Mouse (Mus musculus): ENCODE data around the gene Kif21b.

Gene Kif21b

GRCm38 (mm10) chr1:136128944-136129589 is 2.1 kb upstream of the Kif21b start:
- DNase-seq, result peak; percentile 89

DNA sequence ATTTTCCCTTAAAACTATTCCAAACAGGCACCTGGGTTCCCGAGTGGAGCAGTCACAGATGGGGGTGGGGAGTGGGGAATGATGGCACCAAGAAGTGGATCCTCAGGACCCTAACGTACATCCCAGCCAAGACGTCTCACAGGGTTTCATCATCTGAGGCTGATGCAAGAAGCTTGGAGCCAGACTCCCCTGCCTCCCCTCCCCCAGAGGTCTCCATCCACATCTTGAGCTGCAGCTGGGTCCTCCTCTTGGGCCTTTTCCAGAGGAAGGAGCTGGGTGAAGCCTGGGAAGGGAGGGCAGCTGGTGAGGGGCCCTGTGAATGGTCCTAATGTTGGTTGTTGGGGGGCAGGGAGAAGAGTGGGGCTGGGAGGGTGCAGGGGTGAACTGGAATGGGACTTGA is 1.1 kb upstream of the Kif21b start:
- peak; percentile 92 for DNase-seq

DNA sequence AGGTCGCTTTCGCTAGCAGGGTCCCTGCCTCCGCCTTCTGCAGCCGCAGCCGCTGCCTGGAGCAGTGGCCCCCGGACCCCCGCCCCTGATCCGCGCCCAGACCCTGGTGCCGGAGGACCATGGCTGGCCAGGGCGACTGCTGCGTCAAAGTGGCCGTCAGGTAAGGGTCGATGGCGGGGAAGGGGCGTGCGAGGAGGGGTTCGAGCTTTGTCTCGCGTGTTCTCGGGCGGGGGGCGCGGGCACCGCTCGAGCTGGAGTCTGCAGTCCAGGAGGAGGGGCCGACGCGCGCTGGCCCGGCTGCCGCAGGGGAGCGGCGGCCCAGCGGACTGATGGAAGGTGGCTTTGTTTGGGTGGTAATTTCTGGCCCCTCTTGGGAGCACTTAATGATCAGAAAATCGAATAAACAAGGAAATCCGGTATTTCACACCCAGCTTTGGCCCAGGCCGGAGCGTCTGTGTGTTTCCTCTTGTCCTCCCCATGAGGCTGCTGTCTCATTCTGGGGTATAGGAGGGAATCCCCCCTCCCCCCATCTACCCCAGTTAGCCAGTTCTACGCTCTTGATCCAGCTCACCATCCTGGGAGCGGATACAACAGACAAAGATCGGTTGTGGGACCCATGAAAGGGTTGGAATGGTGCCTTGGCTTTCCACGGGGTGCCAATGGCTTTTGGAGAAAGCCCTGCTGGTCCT is 558 bp downstream of the Kif21b start:
- peak; percentile 94 for DNase-seq

DNA sequence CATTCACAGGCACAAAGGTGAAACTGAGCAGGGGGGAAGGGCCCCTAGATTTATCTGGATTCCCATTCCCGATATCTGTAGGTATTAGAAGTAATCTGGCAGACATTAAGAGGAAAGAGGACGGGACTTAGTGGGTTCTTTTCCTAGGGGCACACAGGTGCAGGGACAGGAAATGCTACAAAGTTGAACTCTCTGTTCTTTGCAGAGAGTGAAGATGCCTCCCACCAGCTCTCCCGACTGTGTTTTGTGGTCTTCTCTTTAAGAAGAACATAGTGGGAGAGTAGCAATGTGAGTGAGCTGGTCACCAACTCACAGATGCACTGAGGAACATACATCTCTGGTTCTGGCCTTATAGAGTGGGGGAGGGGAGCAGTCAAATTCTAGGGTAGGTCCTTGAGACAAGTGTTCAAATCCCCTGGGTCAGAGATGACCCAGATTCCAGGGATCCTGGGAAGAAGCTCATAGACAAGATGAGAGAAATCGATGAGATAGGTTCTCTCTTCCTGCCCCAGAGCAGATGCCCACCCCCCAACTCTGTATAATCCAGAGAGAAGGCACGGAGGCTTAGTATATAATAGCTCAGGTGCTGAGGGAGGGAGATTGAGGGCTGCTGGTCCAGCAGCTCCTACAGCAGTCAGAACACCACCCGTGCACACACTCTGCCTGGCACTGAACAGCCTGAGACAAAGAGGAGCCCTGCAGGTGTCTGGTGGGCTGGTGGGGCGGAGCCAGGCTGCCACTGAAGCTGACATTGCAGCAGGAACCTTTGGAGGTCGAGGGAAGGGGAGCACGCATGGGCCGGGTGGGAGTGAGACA is 1.4 kb downstream of the Kif21b start:
- DNase-seq, result no peak

GRCm38 (mm10) chr1:136133570-136134240 is 2.5 kb downstream of the Kif21b start:
- DNase-seq, result peak; percentile 95

DNA sequence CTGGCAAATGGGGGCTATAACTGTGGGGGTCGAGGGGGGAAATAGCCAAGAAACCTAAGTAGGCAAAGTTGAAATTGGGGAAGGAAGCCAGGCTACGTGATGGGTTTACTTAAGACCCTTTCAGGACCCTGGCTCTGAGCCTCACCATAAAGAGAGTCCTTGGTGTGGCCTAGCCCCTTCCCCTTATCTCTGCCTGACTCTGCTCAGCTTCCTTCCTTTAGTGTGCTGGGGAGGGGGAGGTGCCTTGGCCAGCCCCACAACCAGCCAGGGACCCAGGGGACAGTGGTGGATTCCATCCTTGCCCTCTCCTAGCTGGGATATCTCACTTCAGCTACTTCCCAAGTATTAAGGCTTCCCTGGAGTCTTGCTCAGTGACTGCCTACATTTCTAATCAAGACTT is 3.4 kb downstream of the Kif21b start:
- no peak for DNase-seq

DNA sequence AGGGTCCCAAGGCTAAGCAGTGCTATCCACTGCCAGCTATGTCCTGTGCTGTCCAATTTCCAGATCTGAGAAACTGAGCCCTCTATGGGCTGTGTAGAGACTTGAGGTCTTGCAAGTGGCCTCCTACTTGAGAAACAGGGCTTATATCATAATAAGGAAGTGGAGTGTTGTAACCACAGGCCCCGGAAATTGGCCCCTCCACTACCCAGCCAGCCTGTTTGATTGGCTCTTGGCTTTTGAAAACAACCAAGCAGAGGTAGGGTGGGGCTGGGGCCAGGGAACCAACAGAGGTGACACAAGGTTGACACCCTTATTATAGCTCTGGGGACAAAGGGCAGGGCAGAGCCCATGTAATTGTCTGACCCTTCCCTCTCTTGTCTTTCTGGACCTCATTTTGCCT is 3.9 kb downstream of the Kif21b start:
- DNase-seq, result peak; percentile 98

- DNase-seq, result no peak
Measured at GRCm38 (mm10) chr1:136135777-136136444, 4.7 kb downstream of the Kif21b start.

- DNase-seq, result peak; percentile 94
Measured at GRCm38 (mm10) chr1:136136547-136136946, 5.4 kb downstream of the Kif21b start.

DNA sequence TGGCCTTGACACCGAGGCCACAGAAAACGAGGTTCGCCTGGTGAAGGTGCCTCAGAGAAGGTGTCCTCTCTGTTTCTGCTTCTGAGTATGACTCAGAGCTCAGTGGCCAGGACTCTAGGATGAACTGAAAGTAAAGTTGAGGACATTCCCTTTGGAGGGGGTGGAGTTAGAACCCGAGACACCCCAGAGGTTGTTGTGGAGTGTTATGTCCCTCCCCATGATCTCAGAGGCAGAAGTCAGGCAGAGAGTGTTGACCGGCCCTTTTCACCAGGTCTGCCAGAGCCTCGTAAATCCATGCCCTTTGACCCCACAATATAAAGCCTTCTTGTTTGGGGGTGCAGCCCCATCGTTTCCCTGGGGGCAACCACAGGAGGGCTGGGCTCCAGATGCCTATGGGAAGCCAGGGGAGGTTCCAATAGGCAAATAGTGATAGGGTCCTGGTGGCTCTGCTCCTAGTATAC is 5.9 kb downstream of the Kif21b start:
- peak; percentile 91 for DNase-seq

DNA sequence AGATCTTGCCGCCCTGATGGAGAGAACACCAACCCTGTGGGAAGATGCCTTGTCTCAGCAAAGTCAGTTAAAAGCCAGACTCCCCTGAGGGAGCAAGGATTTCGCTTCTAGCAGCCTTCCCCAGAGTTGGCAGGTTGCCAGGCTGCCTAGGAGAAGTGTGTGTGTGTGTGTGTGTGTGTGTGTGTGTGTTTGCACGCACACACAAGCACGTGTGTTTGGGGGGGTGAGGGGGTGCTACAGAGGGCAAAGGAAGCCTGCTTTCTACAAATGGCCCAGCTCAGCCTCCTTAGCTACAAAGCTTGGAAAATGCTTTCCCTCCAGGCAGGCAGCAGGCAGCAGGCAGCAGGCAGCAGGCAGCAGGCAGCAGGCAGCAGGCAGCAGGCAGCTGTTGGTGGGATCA is 6.4 kb downstream of the Kif21b start:
- DNase-seq, result peak; percentile 92

- no peak for DNase-seq
Measured at GRCm38 (mm10) chr1:136138191-136138830, 7.1 kb downstream of the Kif21b start.

- peak; percentile 98 for DNase-seq
Measured at GRCm38 (mm10) chr1:136139990-136140640, 8.9 kb downstream of the Kif21b start.

DNA sequence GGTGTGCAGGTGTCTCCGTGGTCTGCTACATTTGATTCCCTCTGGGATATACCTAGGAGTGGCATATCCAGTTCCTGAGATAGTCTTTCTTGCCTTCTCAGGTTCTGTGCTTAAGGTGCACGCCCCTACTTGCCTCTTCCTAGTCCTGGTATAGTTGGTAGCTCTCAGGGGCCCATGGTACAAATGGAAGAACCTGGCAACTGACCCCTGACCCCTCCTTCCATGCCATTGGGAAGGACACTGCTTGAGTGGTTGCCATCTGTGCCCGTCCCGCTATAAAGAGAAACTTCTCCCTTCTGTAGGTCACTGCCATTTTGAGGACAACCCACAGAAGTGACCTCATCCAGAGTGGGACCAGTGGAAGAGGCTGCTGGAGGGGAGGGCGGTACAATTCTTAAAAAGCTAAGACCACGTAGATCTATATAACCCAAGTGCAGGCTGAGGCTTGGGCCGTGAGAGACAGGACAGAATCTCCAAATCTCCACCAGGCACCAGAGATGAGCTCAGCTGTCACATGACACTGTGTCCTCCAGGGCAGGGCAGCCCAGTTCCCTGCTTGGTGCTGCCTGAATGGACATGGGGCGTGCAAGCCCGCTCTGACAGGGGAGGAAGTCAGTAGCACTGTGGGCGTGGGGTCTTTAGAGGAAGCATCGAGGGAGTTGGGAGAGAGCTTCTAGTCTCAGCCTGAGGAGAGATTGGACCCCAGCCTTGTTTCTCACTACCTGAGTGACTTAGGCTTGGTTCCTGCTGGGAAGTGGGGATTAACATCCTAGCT is 10.2 kb downstream of the Kif21b start:
- DNase-seq, result peak; percentile 98

- DNase-seq, result peak; percentile 88
Measured at GRCm38 (mm10) chr1:136142336-136142735, 11.1 kb downstream of the Kif21b start.

DNA sequence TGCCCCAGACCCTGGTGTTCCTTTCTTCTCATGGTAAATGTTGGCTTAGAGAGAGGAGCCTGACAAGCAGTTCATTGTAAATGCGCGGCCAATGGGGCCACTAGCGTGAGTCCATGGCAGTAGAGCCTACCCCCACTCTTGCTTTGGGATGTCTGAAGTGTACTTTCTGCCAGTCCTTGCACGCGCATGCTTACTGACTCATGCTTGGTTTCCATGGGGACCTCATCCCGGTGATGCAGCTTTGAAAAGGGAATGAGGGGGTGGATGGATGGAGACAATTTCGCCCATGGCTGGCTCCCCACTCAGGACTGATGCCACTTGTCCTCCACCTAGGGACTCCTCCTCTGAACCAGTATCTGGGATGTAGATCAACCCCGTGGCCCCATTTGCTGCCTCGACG is 12.3 kb downstream of the Kif21b start:
- no peak for DNase-seq

- peak; percentile 84 for DNase-seq
Measured at GRCm38 (mm10) chr1:136149702-136150101, 18.5 kb downstream of the Kif21b start.

- DNase-seq, result no peak
Measured at GRCm38 (mm10) chr1:136151371-136151770, 20.2 kb downstream of the Kif21b start.

- DNase-seq, result no peak
Measured at GRCm38 (mm10) chr1:136156304-136156703, 25.1 kb downstream of the Kif21b start.

GRCm38 (mm10) chr1:136156951-136157350 is 25.8 kb downstream of the Kif21b start:
- DNase-seq, result no peak

- DNase-seq, result no peak
Measured at GRCm38 (mm10) chr1:136159830-136160229, 28.6 kb downstream of the Kif21b start.
